Mouse (Mus musculus) neural tube, embryonic 11.5 days (tissue): ENCODE measurements at regions not wholly inside any gene's neighbourhood (a gene's known extent, or its start where the extent isn't known, plus 50 kb on each side); places are given as distances from the start of the nearest gene placed in this dataset.

Experiments used
- ATAC-seq: fragments of 200-750 bp; cut with Nextera tagmentation; 2 replicates; pipeline ENCODE4 v1.8.0; 2017; ENCODE audit warnings: moderate number of reproducible peaks, mild to moderate bottlenecking, moderate TSS enrichment, moderate library complexity; ENCODE audit not compliant: insufficient read depth, low FRiP score, low TSS enrichment
- DNase-seq: peaks from one replicate; pipeline ENCODE4 v3.0.0-alpha.2; 2015; ENCODE audit warnings: low spot score
- H3K27ac ChIP-seq: fragments of 300-500 bp; sonication (generic); 2 replicates; pipeline ENCODE4 v1.5.1; 2014; ENCODE audit warnings: low read depth, mild to moderate bottlenecking, low read length
- H3K27me3 ChIP-seq: fragments of 300-500 bp; sonication (generic); 2 replicates; pipeline ENCODE4 v1.6.1; 2014; ENCODE audit warnings: mild to moderate bottlenecking, low read length, mixed read lengths; ENCODE audit not compliant: control insufficient read depth, insufficient read depth
- H3K36me3 ChIP-seq: fragments of 300-500 bp; sonication (generic); 2 replicates; pipeline ENCODE4 v1.6.1; 2014; ENCODE audit warnings: mild to moderate bottlenecking, low read length, moderate library complexity, mixed read lengths; ENCODE audit not compliant: control insufficient read depth, insufficient read depth
- H3K4me1 ChIP-seq: fragments of 300-500 bp; sonication (generic); 2 replicates; pipeline ENCODE4 v1.6.1; 2014; ENCODE audit warnings: low read length, mixed read lengths; ENCODE audit not compliant: control insufficient read depth, insufficient read depth
- H3K4me2 ChIP-seq: fragments of 300-500 bp; sonication (generic); 2 replicates; pipeline ENCODE4 v1.6.1; 2014; ENCODE audit warnings: low read depth, mild to moderate bottlenecking, moderate library complexity
- H3K4me3 ChIP-seq: fragments of 300-500 bp; sonication (generic); 2 replicates; pipeline ENCODE4 v1.5.1; 2014; ENCODE audit warnings: low read depth, low read length
- H3K9ac ChIP-seq: fragments of 300-500 bp; sonication (generic); 2 replicates; pipeline ENCODE4 v1.6.1; 2014; ENCODE audit warnings: mild to moderate bottlenecking, low read length
- H3K9me3 ChIP-seq: fragments of 300-500 bp; sonication (generic); 2 replicates; pipeline ENCODE4 v1.6.1; 2016; ENCODE audit warnings: low read length; ENCODE audit not compliant: control insufficient read depth
- WGBS: fragments of 180-500 bp; shearing (Covaris S2); extraction: QIAGEN DNeasy Blood & Tissue Kit; methylation state at CpG from one replicate; pipeline ENCODE4 v1.1.7; 2014; 5-methylcytosine and 5-hydroxymethylcytosine counted together

GRCm38 (mm10) chr11:86871782-86872181 lies 64.2 kb upstream of the Dhx40 start:
- H3K9me3 ChIP-seq, result no peaks in the 10 kb centered on the region
- no peak overlapping the region for H3K4me3 ChIP-seq
- H3K9ac ChIP-seq, result no peak overlapping the region
- WGBS, result 59% methylated on average over 4 of the region's 4 CpGs
- H3K4me1 ChIP-seq, result no peaks in the 10 kb centered on the region
- H3K36me3 ChIP-seq, result no peaks in the 10 kb centered on the region
- no peaks in the 10 kb centered on the region for H3K27me3 ChIP-seq
- H3K4me2 ChIP-seq, result no peak overlapping the region
- no peak overlapping the region for H3K27ac ChIP-seq
- no peak for DNase-seq
- ATAC-seq, result no peak

- WGBS, result 84% methylated on average over 9 of the region's 9 CpGs
- Histone ChIP-seq H3K27ac (no peak overlapping the region), H3K27me3 (no peaks in the 10 kb centered on the region), H3K9ac (no peak overlapping the region), H3K4me3 (no peak overlapping the region), H3K36me3 (no peaks in the 10 kb centered on the region), H3K9me3 (no peaks in the 10 kb centered on the region), H3K4me1 (no peaks in the 10 kb centered on the region), H3K4me2 (no peak overlapping the region)
- ATAC-seq (no peak), DNase-seq (no peak)
These were observed 63.1 kb upstream of the Dhx40 start for GRCm38 (mm10) chr11:86870486-86871165.

GRCm38 (mm10) chr11:86866931-86867330 lies 59.4 kb upstream of the Dhx40 start:
- Histone ChIP-seq H3K36me3 (no peaks in the 10 kb centered on the region), H3K4me3 (no peak overlapping the region), H3K4me2 (no peak overlapping the region), H3K27ac (no peak overlapping the region), H3K9ac (no peak overlapping the region), H3K27me3 (no peaks in the 10 kb centered on the region), H3K9me3 (no peaks in the 10 kb centered on the region), H3K4me1 (no peaks in the 10 kb centered on the region)
- ATAC-seq (no peak), DNase-seq (no peak)
- WGBS, result 72% methylated on average over 10 of the region's 10 CpGs

- no peak for DNase-seq
- 86% methylated on average over 8 of the region's 8 CpGs for WGBS
- Histone ChIP-seq H3K27me3 (no peaks in the 10 kb centered on the region), H3K4me3 (no peak overlapping the region), H3K9ac (no peak overlapping the region), H3K4me2 (no peak overlapping the region), H3K27ac (no peak overlapping the region), H3K9me3 (no peaks in the 10 kb centered on the region), H3K36me3 (no peaks in the 10 kb centered on the region), H3K4me1 (no peaks in the 10 kb centered on the region)
- no peak for ATAC-seq
These were observed 52.5 kb upstream of the Dhx40 start for GRCm38 (mm10) chr11:86859864-86860528.

GRCm38 (mm10) chr11:86859236-86859817 lies 51.8 kb upstream of the Dhx40 start:
- no peaks in the 10 kb centered on the region for H3K36me3 ChIP-seq
- no peak overlapping the region for H3K4me3 ChIP-seq
- H3K9me3 ChIP-seq, result no peaks in the 10 kb centered on the region
- H3K27me3 ChIP-seq, result no peaks in the 10 kb centered on the region
- H3K9ac ChIP-seq, result no peak overlapping the region
- no peak overlapping the region for H3K4me2 ChIP-seq
- H3K4me1 ChIP-seq, result no peaks in the 10 kb centered on the region
- no peak for DNase-seq
- H3K27ac ChIP-seq, result no peak overlapping the region
- ATAC-seq, result no peak
- WGBS, result 88% methylated on average over 9 of the region's 9 CpGs

- Histone ChIP-seq H3K9ac (no peak overlapping the region), H3K4me2 (no peak overlapping the region), H3K27ac (no peak overlapping the region), H3K4me1 (no peaks in the 10 kb centered on the region), H3K4me3 (no peak overlapping the region), H3K27me3 (no peaks in the 10 kb centered on the region), H3K36me3 (no peaks in the 10 kb centered on the region), H3K9me3 (no peaks in the 10 kb centered on the region)
- no peak for DNase-seq
- WGBS, result 93% methylated on average over 3 of the region's 3 CpGs
- ATAC-seq, result no peak
These were observed 50.7 kb upstream of the Dhx40 start for GRCm38 (mm10) chr11:86858211-86858610.
